In the genomic region with DNA sequence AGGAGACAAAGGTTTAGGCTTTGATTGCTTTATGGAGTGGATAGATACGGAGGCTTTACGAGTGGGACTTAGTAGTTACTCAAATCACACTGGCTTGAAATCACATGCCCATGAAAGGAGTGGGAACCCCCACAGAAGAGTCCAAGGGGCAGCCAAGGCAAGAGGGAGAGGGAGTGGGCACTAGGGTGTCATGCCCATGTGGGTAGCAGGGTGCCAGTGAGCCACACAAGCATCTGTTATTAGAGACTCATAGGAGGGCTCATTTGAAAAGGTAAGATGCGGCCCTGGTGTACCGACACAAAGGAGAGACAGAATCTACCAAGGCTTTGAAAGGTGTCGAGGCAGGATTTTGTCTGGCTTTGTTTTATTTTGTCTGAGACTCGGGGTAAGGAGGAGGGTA, we compare ENCODE assay signal across 9 mouse cellular contexts.
DNase-seq lines count a peak whose midpoint lies in the region; ATAC-seq and TF ChIP-seq lines count a peak whose summit lies in the region.
"Had no signal": no experiment of that assay in that cellular context is flagged by ENCODE, and none has a peak within 500 bp of the region (broad histone marks: within the 10 kb centered on the region; RNA-seq: fewer than 3 reads in every experiment).

No protein-coding gene starts in this region.

- no peak for TF ChIP-seq POLR2A in limb, embryonic 14.5 days (IDR thresholded peaks at IDR 0.05; ENCODE audit: borderline replicate concordance, extremely low read depth, insufficient read depth, insufficient read length)

- peak overlapping the region; percentile 58 for H3K9ac ChIP-seq in lung, embryonic 16.5 days (ENCODE audit: low read length)
- no peak overlapping the region for H3K9ac ChIP-seq in limb, embryonic 14.5 days (ENCODE audit: low read depth, low read length, severe bottlenecking)
- H3K9ac ChIP-seq in stomach, embryonic 16.5 days (ENCODE audit: low read length) = peak overlapping the region; percentile 38; the same call in 1 of the 2 replicates
- H3K9ac ChIP-seq: liver, embryonic 13.5 days had no signal

- H3K27me3 ChIP-seq in heart, embryonic 10.5 days (ENCODE audit: insufficient read depth, poor library complexity, severe bottlenecking) = no peaks in the 10 kb centered on the region
- H3K27me3 ChIP-seq in lung, embryonic 16.5 days (ENCODE audit: control insufficient read depth, insufficient read depth, low read depth, low read length) = no peaks in the 10 kb centered on the region
- H3K27me3 ChIP-seq in limb, embryonic 14.5 days (ENCODE audit: control insufficient read depth, insufficient read depth, low read length) = no peaks in the 10 kb centered on the region
- no peaks in the 10 kb centered on the region for H3K27me3 ChIP-seq in stomach, embryonic 16.5 days (ENCODE audit: control insufficient read depth, insufficient read depth, low read length)

- no peaks in the 10 kb centered on the region for H3K9me3 ChIP-seq in heart, embryonic 10.5 days
- H3K9me3 ChIP-seq in lung, embryonic 16.5 days (ENCODE audit: control insufficient read depth, low read length) = no peaks in the 10 kb centered on the region
- no peaks in the 10 kb centered on the region for H3K9me3 ChIP-seq in limb, embryonic 14.5 days (ENCODE audit: control insufficient read depth, low read length)
- no peaks in the 10 kb centered on the region for H3K9me3 ChIP-seq in stomach, embryonic 16.5 days (replicated peaks; ENCODE audit: control insufficient read depth, low read length)
- H3K9me3 ChIP-seq: liver, embryonic 13.5 days had no signal

- DNase-seq in heart, embryonic 10.5 days (ENCODE audit: low spot score) = no peak
- no peak for DNase-seq in heart, postnatal 4 days
- DNase-seq in lung, postnatal 25 days (ENCODE audit: low spot score) = no peak
- no peak for DNase-seq in limb, embryonic 14.5 days (ENCODE audit: low spot score)
- DNase-seq in spleen, adult 18-20 months = no peak
- no peak for DNase-seq in gastrocnemius, postnatal 25 days
- DNase-seq: liver, embryonic 13.5 days had no signal

- no peaks in the 10 kb centered on the region for H3K36me3 ChIP-seq in heart, embryonic 10.5 days
- no peaks in the 10 kb centered on the region for H3K36me3 ChIP-seq in lung, embryonic 16.5 days (ENCODE audit: control insufficient read depth, insufficient read depth, low read length)
- no peaks in the 10 kb centered on the region for H3K36me3 ChIP-seq in limb, embryonic 14.5 days (ENCODE audit: control insufficient read depth, insufficient read depth, low read length)
- H3K36me3 ChIP-seq in stomach, embryonic 16.5 days (ENCODE audit: control insufficient read depth, insufficient read depth, low read length) = no peaks in the 10 kb centered on the region
- H3K36me3 ChIP-seq: liver, embryonic 13.5 days had no signal

- no peak for ATAC-seq in lung, embryonic 16.5 days (ENCODE audit: low read depth)
- no peak for ATAC-seq in limb, embryonic 14.5 days (ENCODE audit: low FRiP score, low read depth)
- ATAC-seq in stomach, embryonic 16.5 days (ENCODE audit: insufficient read depth, low FRiP score) = no peak

- WGBS in heart, embryonic 10.5 days = 77% methylated on average over 6 of the region's 6 CpGs
- 39% methylated on average over 6 of the region's 6 CpGs for WGBS in lung, embryonic 16.5 days
- WGBS in limb, embryonic 14.5 days = 55% methylated on average over 6 of the region's 6 CpGs
- 61% methylated on average over 6 of the region's 6 CpGs for WGBS in stomach, embryonic 16.5 days

- no peak overlapping the region for H3K4me3 ChIP-seq in heart, embryonic 10.5 days
- H3K4me3 ChIP-seq in lung, embryonic 16.5 days (ENCODE audit: low read length) = peak overlapping the region; percentile 19
- H3K4me3 ChIP-seq in limb, embryonic 14.5 days (replicated peaks; ENCODE audit: low read length) = no peak overlapping the region
- no peak overlapping the region for H3K4me3 ChIP-seq in stomach, embryonic 16.5 days (replicated peaks; ENCODE audit: low read length)
- H3K4me3 ChIP-seq: liver, embryonic 13.5 days had no signal

- peaks cover 27% of the 10 kb centered on the region for H3K4me1 ChIP-seq in heart, embryonic 10.5 days
- peaks cover 66% of the 10 kb centered on the region for H3K4me1 ChIP-seq in lung, embryonic 16.5 days (replicated peaks; ENCODE audit: control insufficient read depth, insufficient read depth, low read length)
- H3K4me1 ChIP-seq in limb, embryonic 14.5 days (ENCODE audit: control insufficient read depth, insufficient read depth, low read length) = peaks cover 55% of the 10 kb centered on the region
- peaks cover 31% of the 10 kb centered on the region for H3K4me1 ChIP-seq in stomach, embryonic 16.5 days (ENCODE audit: control insufficient read depth, insufficient read depth, low read length)

- peak overlapping the region; percentile 54 for H3K4me2 ChIP-seq in lung, embryonic 16.5 days (ENCODE audit: low read depth, low read length)
- peak overlapping the region; percentile 22 for H3K4me2 ChIP-seq in limb, embryonic 14.5 days (replicated peaks; ENCODE audit: low read depth, low read length, severe bottlenecking)
- peak overlapping the region; percentile 27; the same call in 1 of the 2 replicates for H3K4me2 ChIP-seq in stomach, embryonic 16.5 days (ENCODE audit: low read depth, low read length)
- H3K4me2 ChIP-seq: liver, embryonic 13.5 days had no signal

- H3K27ac ChIP-seq in heart, embryonic 10.5 days = 0 out of 2 replicates have a peak overlapping the region, but pooled peaks have one; percentile 31
- H3K27ac ChIP-seq in lung, embryonic 16.5 days (ENCODE audit: low read length) = peak overlapping the region; percentile 73
- H3K27ac ChIP-seq in limb, embryonic 14.5 days (replicated peaks; ENCODE audit: low read depth, low read length) = no peak overlapping the region
- H3K27ac ChIP-seq in stomach, embryonic 16.5 days (ENCODE audit: low read length) = peak overlapping the region; percentile 43
- H3K27ac ChIP-seq: liver, embryonic 13.5 days had no signal
